Mouse (Mus musculus): ENCODE results near the gene Ccdc180. TPM values are rescaled to one million over a fixed set of nuclear protein-coding genes. Genes with fewer than 3 reads are reported as not detected.
A peak's percentile ranks its signal among the peaks of the same experiment; 100 is the strongest.

Gene Ccdc180
- total RNA-seq (2014; fragmentation: Nextera tagmentation): not detected in 2 replicates
- 0.16 TPM in 1 of 2 replicates, not detected in the other for total RNA-seq (2017)
- polyA plus RNA-seq (2012): not detected in 2 replicates

DNA sequence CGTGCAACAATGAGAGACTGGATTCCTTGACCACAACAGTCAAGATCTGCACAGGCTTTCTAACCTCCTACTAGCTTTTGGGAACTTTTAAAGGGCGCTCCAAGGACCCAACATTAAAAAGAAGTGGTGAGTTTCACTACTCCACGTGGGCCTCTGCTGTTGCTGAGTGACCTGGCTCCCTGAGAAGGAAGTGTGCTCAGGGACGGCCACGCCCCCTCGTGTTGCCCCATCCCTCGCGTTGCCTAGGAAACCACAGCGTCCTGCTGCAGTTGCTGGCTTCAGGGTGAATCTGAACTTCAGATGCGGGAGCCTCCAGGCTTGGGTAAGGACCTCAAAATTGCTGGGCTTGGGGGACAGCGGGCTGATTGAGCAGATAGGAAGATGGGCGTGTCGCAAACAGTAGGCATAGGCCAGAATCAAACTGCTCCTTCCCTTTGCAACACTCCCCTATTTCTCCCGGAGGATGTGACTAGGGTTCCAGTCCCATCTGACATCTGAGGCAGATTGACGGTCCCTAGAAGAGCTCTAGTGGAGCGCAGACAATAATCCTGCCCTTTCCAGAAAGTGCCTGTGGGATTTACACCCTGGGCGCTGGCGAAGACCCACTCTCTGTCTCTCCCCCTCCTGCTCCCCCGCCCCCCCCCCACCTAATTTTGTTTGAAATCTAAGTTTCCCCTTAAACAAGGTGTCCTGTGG lies at the start of gene Ccdc180:
Gene Ccdc180 (plus strand): TSS at position 238 of the 696 bp plus-strand sequence.
- TF ChIP-seq GATA2 (IDR thresholded peaks at IDR 0.05; ENCODE audit: borderline replicate concordance, low read depth, low read length) (no peak), POLR2AphosphoS5 (IDR thresholded peaks at IDR 0.05; ENCODE audit: insufficient replicate concordance, low read depth, low read length) (no peak), GATA1 (IDR thresholded peaks at IDR 0.05; ENCODE audit: borderline replicate concordance, low read length) (no peak), TAL1 (conservative IDR thresholded peaks at IDR 0.05; ENCODE audit: low read depth, low read length) (no peak), CTCF (IDR thresholded peaks at IDR 0.05; ENCODE audit: low read depth, low read length) (no peak)
- Histone ChIP-seq H3K27me3 (ENCODE audit: insufficient read depth, low read length) (no peaks in the 10 kb centered on the region), H3K4me1 (ENCODE audit: insufficient read depth, low read depth, low read length) (no peaks in the 10 kb centered on the region), H3K9me3 (replicated peaks) (no peaks in the 10 kb centered on the region), H3K4me3 (ENCODE audit: low read depth, low read length) (no peak within 1 kb of the TSS), H3K36me3 (replicated peaks) (no peaks in the 10 kb centered on the region)
- DNase-seq (ENCODE audit: low spot score): no peak
- ATAC-seq (ENCODE audit: extremely low read depth, insufficient number of reproducible peaks, low FRiP score, poor library complexity, severe bottlenecking): no peak

DNA sequence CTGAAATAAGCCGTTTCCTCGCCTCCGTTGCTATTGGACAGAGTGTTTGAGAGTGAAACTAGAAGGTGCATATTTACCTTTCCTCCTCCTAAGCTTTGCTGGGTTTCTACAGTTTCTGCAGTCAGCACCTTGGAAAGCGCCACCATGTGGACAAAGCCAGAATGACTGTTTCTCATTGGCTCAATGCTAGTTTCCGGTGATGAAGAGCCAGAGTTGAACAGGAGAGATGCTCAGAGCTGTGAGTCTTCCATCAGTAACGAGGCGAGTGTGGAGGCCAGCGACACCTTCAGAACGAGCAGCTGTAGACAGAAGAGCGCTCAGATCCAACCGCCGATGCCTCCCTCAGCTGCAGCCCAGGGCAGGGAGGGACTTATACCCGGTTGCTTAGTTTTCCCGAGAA lies 45.7 kb upstream of the Ccdc180 start:
- TF ChIP-seq POLR2AphosphoS5 (IDR thresholded peaks at IDR 0.05; ENCODE audit: insufficient replicate concordance, low read depth, low read length): no peak
- no peak for TF ChIP-seq TAL1 (conservative IDR thresholded peaks at IDR 0.05; ENCODE audit: low read depth, low read length)
- TF ChIP-seq GATA1 (IDR thresholded peaks at IDR 0.05; ENCODE audit: borderline replicate concordance, low read length): no peak
- TF ChIP-seq GATA2 (IDR thresholded peaks at IDR 0.05; ENCODE audit: borderline replicate concordance, low read depth, low read length): no peak
- TF ChIP-seq CTCF (IDR thresholded peaks at IDR 0.05; ENCODE audit: low read depth, low read length): peak; percentile 44; the same call in 1 of the 2 replicates
- no peak overlapping the region for H3K4me3 ChIP-seq (ENCODE audit: low read depth, low read length)
- no peaks in the 10 kb centered on the region for H3K9me3 ChIP-seq (replicated peaks)
- H3K27me3 ChIP-seq (ENCODE audit: insufficient read depth, low read length): no peaks in the 10 kb centered on the region
- no peak for ATAC-seq (ENCODE audit: extremely low read depth, insufficient number of reproducible peaks, low FRiP score, poor library complexity, severe bottlenecking)
- peak; percentile 22 for DNase-seq (ENCODE audit: low spot score)
- no peaks in the 10 kb centered on the region for H3K4me1 ChIP-seq (ENCODE audit: insufficient read depth, low read depth, low read length)
- H3K36me3 ChIP-seq (replicated peaks): no peaks in the 10 kb centered on the region

DNA sequence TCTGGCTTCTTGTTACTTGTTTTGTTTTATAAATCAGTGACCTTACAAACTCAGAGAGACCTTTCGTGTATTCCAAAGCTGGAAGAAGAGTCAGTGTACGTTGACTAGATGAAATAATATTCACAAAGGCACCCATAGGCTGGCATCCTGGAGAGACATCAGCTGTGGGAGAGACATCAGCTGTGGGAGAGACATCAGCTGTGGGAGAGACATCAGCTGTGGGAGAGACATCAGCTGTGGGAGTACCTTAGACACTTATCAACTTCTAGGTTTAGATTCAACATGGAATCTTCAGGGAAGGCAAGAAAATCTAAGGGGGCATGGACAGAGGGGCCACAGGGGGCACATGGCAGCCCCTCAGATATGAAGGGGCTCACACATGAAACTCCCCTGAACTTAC lies 43.8 kb upstream of the Ccdc180 start:
- no peak for TF ChIP-seq TAL1 (conservative IDR thresholded peaks at IDR 0.05; ENCODE audit: low read depth, low read length)
- TF ChIP-seq POLR2AphosphoS5 (IDR thresholded peaks at IDR 0.05; ENCODE audit: insufficient replicate concordance, low read depth, low read length): no peak
- no peak for TF ChIP-seq GATA2 (IDR thresholded peaks at IDR 0.05; ENCODE audit: borderline replicate concordance, low read depth, low read length)
- no peak for TF ChIP-seq GATA1 (IDR thresholded peaks at IDR 0.05; ENCODE audit: borderline replicate concordance, low read length)
- no peak for TF ChIP-seq CTCF (IDR thresholded peaks at IDR 0.05; ENCODE audit: low read depth, low read length)
- Histone ChIP-seq H3K27me3 (ENCODE audit: insufficient read depth, low read length) (peaks cover 5% of the 10 kb centered on the region), H3K4me3 (ENCODE audit: low read depth, low read length) (no peak overlapping the region), H3K4me1 (ENCODE audit: insufficient read depth, low read depth, low read length) (no peaks in the 10 kb centered on the region), H3K36me3 (replicated peaks) (no peaks in the 10 kb centered on the region), H3K9me3 (replicated peaks) (no peaks in the 10 kb centered on the region)
- ATAC-seq (ENCODE audit: extremely low read depth, insufficient number of reproducible peaks, low FRiP score, poor library complexity, severe bottlenecking): no peak
- DNase-seq (ENCODE audit: low spot score): no peak

DNA sequence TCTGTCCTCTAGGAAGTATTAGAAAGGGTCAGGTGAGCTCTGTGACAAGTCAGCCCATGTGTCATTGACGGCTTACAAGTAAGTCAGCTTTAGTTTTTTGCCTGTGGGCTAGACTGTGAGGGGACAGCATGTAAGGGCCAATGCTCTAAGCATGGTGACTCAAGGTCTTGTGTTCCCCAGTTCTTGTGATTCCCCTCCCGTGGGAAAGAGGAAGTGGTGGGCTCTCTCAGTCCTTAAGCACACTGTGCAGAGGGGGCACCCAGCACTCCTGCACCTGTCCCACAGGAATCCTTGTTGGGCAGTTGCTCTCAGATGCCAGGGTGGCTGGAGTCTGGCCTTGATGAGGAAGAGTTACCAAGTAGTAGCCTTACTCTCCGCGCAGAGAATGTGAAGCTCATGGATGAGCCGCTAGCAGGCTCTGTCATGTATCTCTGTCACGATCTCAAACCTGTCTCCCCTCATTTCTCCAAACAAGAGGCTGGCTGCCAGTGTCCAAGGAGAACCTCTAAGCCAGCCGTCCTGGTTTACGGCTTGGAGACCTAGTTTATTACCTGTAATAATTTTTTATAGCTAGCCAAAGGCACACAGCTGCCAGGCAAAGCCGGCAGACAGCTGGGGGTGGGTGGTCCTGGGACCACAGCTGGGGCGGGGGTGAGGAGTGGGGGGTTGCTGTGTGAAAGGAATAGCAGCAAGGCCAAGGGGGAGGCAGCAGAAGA lies 41.8 kb upstream of the Ccdc180 start, which contains the start of gene Stra6l:
Gene Stra6l (plus strand): TSS at position 556 of the 716 bp plus-strand sequence.
- Histone ChIP-seq H3K4me3 (ENCODE audit: low read depth, low read length) (no peak within 1 kb of the TSS), H3K36me3 (replicated peaks) (no peaks in the 10 kb centered on the region), H3K27me3 (ENCODE audit: insufficient read depth, low read length) (peaks cover 5% of the 10 kb centered on the region), H3K9me3 (replicated peaks) (no peaks in the 10 kb centered on the region), H3K4me1 (ENCODE audit: insufficient read depth, low read depth, low read length) (no peaks in the 10 kb centered on the region)
- DNase-seq (ENCODE audit: low spot score) (no peak), ATAC-seq (ENCODE audit: extremely low read depth, insufficient number of reproducible peaks, low FRiP score, poor library complexity, severe bottlenecking) (no peak)
- TF ChIP-seq GATA2 (IDR thresholded peaks at IDR 0.05; ENCODE audit: borderline replicate concordance, low read depth, low read length) (no peak), POLR2AphosphoS5 (IDR thresholded peaks at IDR 0.05; ENCODE audit: insufficient replicate concordance, low read depth, low read length) (no peak), CTCF (IDR thresholded peaks at IDR 0.05; ENCODE audit: low read depth, low read length) (no peak)

- Histone ChIP-seq H3K4me1 (ENCODE audit: insufficient read depth, low read depth, low read length) (no peaks in the 10 kb centered on the region), H3K27me3 (ENCODE audit: insufficient read depth, low read length) (peaks cover 5% of the 10 kb centered on the region), H3K36me3 (replicated peaks) (no peaks in the 10 kb centered on the region), H3K9me3 (replicated peaks) (no peaks in the 10 kb centered on the region), H3K4me3 (ENCODE audit: low read depth, low read length) (no peak overlapping the region)
- TF ChIP-seq GATA1 (IDR thresholded peaks at IDR 0.05; ENCODE audit: borderline replicate concordance, low read length) (no peak), TAL1 (conservative IDR thresholded peaks at IDR 0.05; ENCODE audit: low read depth, low read length) (no peak), GATA2 (IDR thresholded peaks at IDR 0.05; ENCODE audit: borderline replicate concordance, low read depth, low read length) (no peak)
- ATAC-seq (ENCODE audit: extremely low read depth, insufficient number of reproducible peaks, low FRiP score, poor library complexity, severe bottlenecking) (no peak), DNase-seq (ENCODE audit: low spot score) (no peak)
These were observed 41.3 kb upstream of the Ccdc180 start for GRCm38 (mm10) chr4:45848825-45849156.

DNA sequence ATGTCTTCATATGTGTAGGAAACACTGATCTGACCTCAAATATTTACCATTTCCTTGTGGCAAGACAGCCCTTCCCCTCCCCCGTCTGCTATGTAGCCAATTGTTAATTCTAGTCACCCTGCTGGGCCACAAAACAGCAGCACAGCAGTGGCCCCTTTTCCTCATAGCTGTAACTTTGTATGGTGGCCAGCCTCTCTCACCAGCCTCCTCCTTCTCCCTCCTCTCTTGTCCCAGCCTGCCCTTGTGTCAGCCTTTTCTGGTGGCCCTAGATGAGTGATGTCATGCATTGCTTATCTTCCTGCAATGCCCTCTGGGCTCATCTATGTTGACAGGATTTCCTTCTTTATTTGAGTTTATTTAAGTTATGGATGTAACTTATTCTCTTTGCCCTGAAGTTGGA lies 40.7 kb upstream of the Ccdc180 start:
- ATAC-seq (ENCODE audit: extremely low read depth, insufficient number of reproducible peaks, low FRiP score, poor library complexity, severe bottlenecking) (no peak), DNase-seq (ENCODE audit: low spot score) (no peak)
- TF ChIP-seq CTCF (IDR thresholded peaks at IDR 0.05; ENCODE audit: low read depth, low read length): no peak
- TF ChIP-seq GATA1 (IDR thresholded peaks at IDR 0.05; ENCODE audit: borderline replicate concordance, low read length): no peak
- no peak for TF ChIP-seq POLR2AphosphoS5 (IDR thresholded peaks at IDR 0.05; ENCODE audit: insufficient replicate concordance, low read depth, low read length)
- no peak overlapping the region for H3K4me3 ChIP-seq (ENCODE audit: low read depth, low read length)
- no peaks in the 10 kb centered on the region for H3K36me3 ChIP-seq (replicated peaks)
- no peaks in the 10 kb centered on the region for H3K9me3 ChIP-seq (replicated peaks)
- H3K27me3 ChIP-seq (ENCODE audit: insufficient read depth, low read length): peaks cover 5% of the 10 kb centered on the region
- H3K4me1 ChIP-seq (ENCODE audit: insufficient read depth, low read depth, low read length): no peaks in the 10 kb centered on the region

Measured in G1E (cell line).